Mouse (Mus musculus): ENCODE measurements around the gene Tmem240. TPM values are rescaled to one million over a fixed set of nuclear protein-coding genes. Genes with fewer than 3 reads are reported as not detected.
A peak's percentile ranks its signal among the peaks of the same experiment; 100 is the strongest.
"Not testable (repeated sequence)": the region's sequence is repeated elsewhere in the genome, so short reads cannot be mapped to it uniquely, and the experiment has no call there.

Gene Tmem240
- polyA plus RNA-seq, 1 experiment from 2014 or later: 0.92 TPM

DNA sequence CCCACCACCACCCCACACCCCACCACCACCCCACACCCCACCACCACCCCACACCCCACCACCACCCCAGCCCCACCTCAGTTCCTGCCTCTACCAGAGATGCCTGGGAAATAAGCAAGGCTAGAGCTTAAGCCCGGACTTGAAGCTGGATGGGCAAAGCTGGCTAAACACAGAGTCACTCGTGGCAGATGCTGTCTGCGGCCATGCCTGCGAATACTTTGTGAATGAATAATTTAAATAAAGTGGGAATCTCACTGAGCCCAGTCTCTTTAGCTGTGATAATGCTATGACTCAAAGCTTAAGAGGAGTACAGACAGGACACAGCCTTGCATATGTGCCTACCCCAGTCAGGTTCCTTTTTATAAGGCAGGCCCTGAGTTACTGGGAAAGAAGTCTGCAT is 44.9 kb downstream of the Tmem240 start:
- no peaks in the 10 kb centered on the region for H3K9me3 ChIP-seq (ENCODE audit: control insufficient read depth, low read length)
- peaks cover 18% of the 10 kb centered on the region for H3K4me1 ChIP-seq (ENCODE audit: control insufficient read depth, insufficient read depth, low read length)
- DNase-seq (ENCODE audit: low spot score): no peak
- H3K36me3 ChIP-seq (ENCODE audit: control insufficient read depth, insufficient read depth, low read length): no peaks in the 10 kb centered on the region
- WGBS: 73% methylated on average over 4 of the region's 4 CpGs
- no peak overlapping the region for H3K4me2 ChIP-seq (ENCODE audit: low read depth, low read length)
- no peaks in the 10 kb centered on the region for H3K27me3 ChIP-seq (replicated peaks; ENCODE audit: control insufficient read depth, insufficient read depth, low read length)
- no peak for ATAC-seq (ENCODE audit: low read depth)
- no peak overlapping the region for H3K4me3 ChIP-seq (ENCODE audit: low read depth, low read length)
- H3K27ac ChIP-seq (replicated peaks; ENCODE audit: low read depth, low read length): no peak overlapping the region
- no peak overlapping the region for H3K9ac ChIP-seq (ENCODE audit: low read depth, low read length)

DNA sequence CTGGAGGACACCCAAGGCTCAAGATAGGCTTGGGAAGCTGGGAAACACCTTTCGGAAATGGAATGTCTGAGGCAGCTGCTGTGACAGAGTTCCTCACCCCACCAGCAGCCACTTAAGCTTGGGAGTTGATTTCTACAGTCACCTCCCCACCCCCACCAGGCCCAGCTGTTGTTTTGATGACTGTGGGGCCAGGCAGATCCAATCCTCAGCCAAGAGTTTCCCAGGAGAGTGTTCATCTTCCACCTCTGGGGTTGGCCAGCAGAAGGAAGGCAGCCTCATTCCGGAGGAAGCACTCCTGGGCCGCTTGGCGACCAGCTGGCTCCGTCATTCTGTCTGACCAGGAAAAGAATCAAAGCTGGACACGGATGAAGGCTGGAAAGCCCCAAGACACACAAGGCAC is 46.3 kb downstream of the Tmem240 start:
- H3K4me3 ChIP-seq (ENCODE audit: low read depth, low read length): no peak overlapping the region
- H3K27me3 ChIP-seq (replicated peaks; ENCODE audit: control insufficient read depth, insufficient read depth, low read length): no peaks in the 10 kb centered on the region
- peak; percentile 81 for ATAC-seq (ENCODE audit: low read depth)
- peak; percentile 86 for DNase-seq (ENCODE audit: low spot score)
- WGBS: 23% methylated on average over 6 of the region's 6 CpGs
- peak overlapping the region; percentile 58; the same call in 1 of the 2 replicates for H3K27ac ChIP-seq (replicated peaks; ENCODE audit: low read depth, low read length)
- no peak overlapping the region for H3K4me2 ChIP-seq (ENCODE audit: low read depth, low read length)
- no peak overlapping the region for H3K9ac ChIP-seq (ENCODE audit: low read depth, low read length)
- no peaks in the 10 kb centered on the region for H3K36me3 ChIP-seq (ENCODE audit: control insufficient read depth, insufficient read depth, low read length)
- H3K9me3 ChIP-seq (ENCODE audit: control insufficient read depth, low read length): no peaks in the 10 kb centered on the region
- peaks cover 6% of the 10 kb centered on the region; the same call in 1 of the 2 replicates for H3K4me1 ChIP-seq (ENCODE audit: control insufficient read depth, insufficient read depth, low read length)

GRCm38 (mm10) chr4:155783486-155784080 is 49.0 kb downstream of the Tmem240 start:
- Histone ChIP-seq H3K4me2 (ENCODE audit: low read depth, low read length) (peak overlapping the region; percentile 81), H3K9me3 (ENCODE audit: control insufficient read depth, low read length) (no peaks in the 10 kb centered on the region), H3K4me1 (ENCODE audit: control insufficient read depth, insufficient read depth, low read length) (peaks cover 6% of the 10 kb centered on the region; the same call in 1 of the 2 replicates), H3K9ac (ENCODE audit: low read depth, low read length) (peak overlapping the region; percentile 90), H3K36me3 (ENCODE audit: control insufficient read depth, insufficient read depth, low read length) (no peaks in the 10 kb centered on the region), H3K27me3 (replicated peaks; ENCODE audit: control insufficient read depth, insufficient read depth, low read length) (no peaks in the 10 kb centered on the region), H3K27ac (replicated peaks; ENCODE audit: low read depth, low read length) (peak overlapping the region; percentile 82; the same call in 1 of the 2 replicates), H3K4me3 (ENCODE audit: low read depth, low read length) (peak overlapping the region; percentile 68)
- ATAC-seq (ENCODE audit: low read depth) (no peak), DNase-seq (ENCODE audit: low spot score) (no peak)
- WGBS: 40% methylated on average over 16 of the region's 16 CpGs

DNA sequence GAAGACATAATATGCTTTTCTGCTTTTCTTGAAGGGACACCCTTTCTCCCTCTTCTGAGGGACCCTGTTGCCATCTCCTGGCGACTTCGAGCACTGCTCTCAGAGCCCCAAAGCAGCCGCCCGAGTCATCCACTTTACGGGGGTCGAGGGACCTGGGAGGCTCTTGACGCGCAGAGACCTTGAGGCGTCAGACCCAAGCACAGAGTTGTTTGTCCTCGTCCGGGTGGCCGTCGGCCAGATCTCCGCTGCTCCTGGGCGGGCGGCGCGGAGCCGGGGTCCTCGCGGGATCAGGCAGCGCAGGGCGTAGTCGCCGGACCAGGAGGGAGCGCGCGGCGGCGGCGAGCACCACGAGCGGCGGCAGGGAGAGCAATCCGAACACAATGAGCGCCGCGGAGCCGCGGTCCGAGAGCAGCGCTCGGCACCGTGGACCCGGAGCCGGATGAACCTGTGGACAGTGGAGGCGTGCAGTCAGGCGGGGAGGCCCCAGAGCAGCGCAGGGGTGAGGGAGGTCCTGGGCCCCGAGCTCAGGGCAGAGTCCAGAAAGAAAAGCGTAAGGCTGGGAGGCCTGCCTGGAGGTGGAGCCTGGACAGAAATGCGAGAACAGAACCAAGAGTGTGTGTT is 49.6 kb downstream of the Tmem240 start:
- Histone ChIP-seq H3K9me3 (ENCODE audit: control insufficient read depth, low read length) (no peaks in the 10 kb centered on the region), H3K27me3 (replicated peaks; ENCODE audit: control insufficient read depth, insufficient read depth, low read length) (no peaks in the 10 kb centered on the region), H3K4me2 (ENCODE audit: low read depth, low read length) (peak overlapping the region; percentile 81), H3K4me1 (ENCODE audit: control insufficient read depth, insufficient read depth, low read length) (peaks cover 6% of the 10 kb centered on the region; the same call in 1 of the 2 replicates), H3K9ac (ENCODE audit: low read depth, low read length) (peak overlapping the region; percentile 90), H3K36me3 (ENCODE audit: control insufficient read depth, insufficient read depth, low read length) (no peaks in the 10 kb centered on the region), H3K4me3 (ENCODE audit: low read depth, low read length) (peak overlapping the region; percentile 68), H3K27ac (replicated peaks; ENCODE audit: low read depth, low read length) (peak overlapping the region; percentile 82)
- peak; percentile 92 for DNase-seq (ENCODE audit: low spot score)
- peak; percentile 81 for ATAC-seq (ENCODE audit: low read depth)
- WGBS: 0% methylated on average over 51 of the region's 52 CpGs

DNA sequence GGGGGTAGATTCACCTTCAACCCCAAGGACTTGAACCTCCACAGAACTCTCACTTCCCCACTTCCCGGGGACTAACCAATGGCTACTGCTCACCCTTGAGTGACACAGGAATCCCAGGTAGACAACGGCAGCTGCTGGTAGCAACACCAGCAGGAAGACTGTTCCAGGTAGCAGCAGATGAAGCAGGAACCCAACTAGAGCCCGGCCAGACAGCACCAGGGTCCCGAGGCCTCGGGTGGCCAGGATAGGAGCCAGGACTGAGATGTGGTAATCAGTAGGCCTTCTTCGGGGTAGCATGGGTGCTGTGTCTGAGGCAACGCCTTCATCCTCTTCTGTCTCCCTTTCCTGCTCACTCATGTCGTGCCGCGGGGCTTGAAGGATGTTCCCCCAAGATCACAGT is 50.6 kb downstream of the Tmem240 start:
- H3K4me1 ChIP-seq (ENCODE audit: control insufficient read depth, insufficient read depth, low read length): peaks cover 6% of the 10 kb centered on the region; the same call in 1 of the 2 replicates
- ATAC-seq (ENCODE audit: low read depth) (no peak), DNase-seq (ENCODE audit: low spot score) (no peak)
- no peak overlapping the region for H3K4me3 ChIP-seq (ENCODE audit: low read depth, low read length)
- WGBS: 75% methylated on average over 7 of the region's 10 CpGs
- no peaks in the 10 kb centered on the region for H3K27me3 ChIP-seq (replicated peaks; ENCODE audit: control insufficient read depth, insufficient read depth, low read length)
- no peaks in the 10 kb centered on the region for H3K9me3 ChIP-seq (ENCODE audit: control insufficient read depth, low read length)
- H3K36me3 ChIP-seq (ENCODE audit: control insufficient read depth, insufficient read depth, low read length): no peaks in the 10 kb centered on the region
- H3K4me2 ChIP-seq (ENCODE audit: low read depth, low read length): no peak overlapping the region
- no peak overlapping the region for H3K27ac ChIP-seq (replicated peaks; ENCODE audit: low read depth, low read length)
- no peak overlapping the region for H3K9ac ChIP-seq (ENCODE audit: low read depth, low read length)

DNA sequence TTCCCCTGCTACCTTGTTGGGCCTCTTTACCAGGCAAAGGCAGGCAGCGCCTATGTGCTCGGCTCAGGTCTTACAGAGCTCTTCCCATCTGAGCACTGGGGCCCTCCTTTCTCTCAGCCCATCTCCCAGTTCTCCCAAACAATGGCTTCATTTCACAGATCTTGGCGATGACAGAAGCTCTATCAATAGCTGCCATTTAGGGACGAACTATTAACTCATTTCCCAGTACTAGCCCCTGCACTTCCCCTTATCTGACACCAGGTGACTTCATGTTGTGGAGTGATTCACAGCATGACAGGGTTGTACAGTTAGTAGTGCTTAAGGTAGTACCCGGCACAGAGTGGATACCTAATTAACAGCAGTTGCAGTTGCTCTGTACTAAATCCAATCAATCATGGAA is 51.2 kb downstream of the Tmem240 start, which contains the start of gene Tmem88b:
TSS of gene Tmem88b (minus strand) at position 56 of the 400 bp plus-strand sequence.
- ATAC-seq (ENCODE audit: low read depth) (no peak), DNase-seq (ENCODE audit: low spot score) (no peak)
- 56% methylated on average over 5 of the region's 5 CpGs for WGBS
- H3K4me1 ChIP-seq (ENCODE audit: control insufficient read depth, insufficient read depth, low read length): peaks cover 6% of the 10 kb centered on the region; the same call in 1 of the 2 replicates
- no peaks in the 10 kb centered on the region for H3K36me3 ChIP-seq (ENCODE audit: control insufficient read depth, insufficient read depth, low read length)
- H3K27ac ChIP-seq (replicated peaks; ENCODE audit: low read depth, low read length): 0 out of 2 replicates have a peak within 1 kb of the TSS, but pooled peaks have one; percentile 82
- peak within 1 kb of the TSS; percentile 90 for H3K9ac ChIP-seq (ENCODE audit: low read depth, low read length)
- peak within 1 kb of the TSS; percentile 68 for H3K4me3 ChIP-seq (ENCODE audit: low read depth, low read length)
- H3K27me3 ChIP-seq (replicated peaks; ENCODE audit: control insufficient read depth, insufficient read depth, low read length): no peaks in the 10 kb centered on the region
- no peaks in the 10 kb centered on the region for H3K9me3 ChIP-seq (ENCODE audit: control insufficient read depth, low read length)
- H3K4me2 ChIP-seq (ENCODE audit: low read depth, low read length): peak within 1 kb of the TSS; percentile 81

DNA sequence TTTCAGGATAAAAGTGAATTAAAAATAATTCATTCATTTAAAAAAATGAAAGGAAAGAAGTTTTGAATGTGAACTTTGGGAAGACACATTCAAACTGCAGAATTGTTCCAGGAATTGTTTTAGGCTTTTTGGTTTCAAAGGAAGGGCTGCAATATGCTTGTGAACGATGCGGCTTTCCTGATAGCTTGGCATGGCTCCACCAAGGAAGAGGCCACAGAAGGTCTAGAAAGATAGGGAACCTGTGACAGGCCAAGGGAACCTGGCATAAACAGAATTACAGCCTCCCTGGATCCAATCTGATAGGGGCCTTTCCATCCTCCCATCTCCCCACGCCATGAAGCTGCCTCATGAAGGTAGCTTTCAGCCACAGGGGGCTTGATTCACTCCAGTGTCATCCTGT is 53.7 kb downstream of the Tmem240 start:
- Histone ChIP-seq H3K9ac (ENCODE audit: low read depth, low read length) (no peak overlapping the region), H3K9me3 (ENCODE audit: control insufficient read depth, low read length) (no peaks in the 10 kb centered on the region), H3K36me3 (ENCODE audit: control insufficient read depth, insufficient read depth, low read length) (no peaks in the 10 kb centered on the region), H3K4me2 (ENCODE audit: low read depth, low read length) (no peak overlapping the region), H3K27ac (replicated peaks; ENCODE audit: low read depth, low read length) (no peak overlapping the region), H3K27me3 (replicated peaks; ENCODE audit: control insufficient read depth, insufficient read depth, low read length) (no peaks in the 10 kb centered on the region), H3K4me1 (ENCODE audit: control insufficient read depth, insufficient read depth, low read length) (peaks cover 5% of the 10 kb centered on the region; the same call in 1 of the 2 replicates), H3K4me3 (ENCODE audit: low read depth, low read length) (no peak overlapping the region)
- ATAC-seq (ENCODE audit: low read depth) (no peak), DNase-seq (ENCODE audit: low spot score) (no peak)
- 82% methylated on average over 3 of the region's 3 CpGs for WGBS

- H3K36me3 ChIP-seq (ENCODE audit: control insufficient read depth, insufficient read depth, low read length); H3K9ac ChIP-seq (ENCODE audit: low read depth, low read length); DNase-seq (ENCODE audit: low spot score); H3K4me1 ChIP-seq (ENCODE audit: control insufficient read depth, insufficient read depth, low read length); H3K4me2 ChIP-seq (ENCODE audit: low read depth, low read length); H3K27me3 ChIP-seq (replicated peaks; ENCODE audit: control insufficient read depth, insufficient read depth, low read length); ATAC-seq (ENCODE audit: low read depth); H3K9me3 ChIP-seq (ENCODE audit: control insufficient read depth, low read length); H3K27ac ChIP-seq (replicated peaks; ENCODE audit: low read depth, low read length); H3K4me3 ChIP-seq (ENCODE audit: low read depth, low read length): not testable (repeated sequence)
- 79% methylated on average over 4 of the region's 4 CpGs for WGBS
These were observed 54.2 kb downstream of the Tmem240 start for GRCm38 (mm10) chr4:155788833-155789232.

Measured in embryonic facial prominence, embryonic 14.5 days (tissue).